Mouse (Mus musculus) mouse embryonic stem cell (cell line): ENCODE data around the gene Ankrd44.

Experiments used
- in situ Hi-C, 2 experiments: fragments of 300-500 bp; cut with MboI; formaldehyde crosslinking; loops; 1 replicate in 1 of 2; 3 replicates in 1 of 2; pipeline ENCODE4 v1.14.3; 2019 to 2020; ENCODE audit warnings: low sequenced_read_pairs in 2 of 2, low pct_unique_long_range_greater_than_20kb in 1 of 2, mixed read lengths in 1 of 2; ENCODE audit not compliant: unreplicated experiment in 1 of 2

Ankrd44 gene

GRCm38 (mm10) chr1:54924309-54924685 lies 1.9 kb downstream of the Ankrd44 start:
- in situ Hi-C loops: no loop called here

GRCm38 (mm10) chr1:54923366-54924308 lies 2.5 kb downstream of the Ankrd44 start:
- in situ Hi-C loops: no loop called here

GRCm38 (mm10) chr1:54922707-54923106 lies 3.5 kb downstream of the Ankrd44 start:
- in situ Hi-C loops: no loop called here

- in situ Hi-C loops: no loop called here
Observed at GRCm38 (mm10) chr1:54922025-54922574, 4.1 kb downstream of the Ankrd44 start.

GRCm38 (mm10) chr1:54920132-54920531 lies 6.1 kb downstream of the Ankrd44 start:
- in situ Hi-C loops: no loop called here

GRCm38 (mm10) chr1:54916456-54916855 lies 9.7 kb downstream of the Ankrd44 start:
- in situ Hi-C loops: no loop called here

GRCm38 (mm10) chr1:54914387-54914786 lies 11.8 kb downstream of the Ankrd44 start:
- in situ Hi-C loops: no loop called here

GRCm38 (mm10) chr1:54913379-54913873 lies 12.8 kb downstream of the Ankrd44 start:
- in situ Hi-C loops: no loop called here

GRCm38 (mm10) chr1:54913063-54913335 lies 13.2 kb downstream of the Ankrd44 start:
- in situ Hi-C loops: no loop called here

- in situ Hi-C loops: no loop called here
Observed at GRCm38 (mm10) chr1:54912290-54913062, 13.7 kb downstream of the Ankrd44 start.

- in situ Hi-C loops: no loop called here
Observed at GRCm38 (mm10) chr1:54911256-54911610, 15.0 kb downstream of the Ankrd44 start.

- in situ Hi-C loops: no loop called here
Observed at GRCm38 (mm10) chr1:54910489-54911255, 15.5 kb downstream of the Ankrd44 start.

GRCm38 (mm10) chr1:54908786-54909185 lies 17.4 kb downstream of the Ankrd44 start:
- in situ Hi-C loops: no loop called here

GRCm38 (mm10) chr1:54907066-54907639 lies 19.0 kb downstream of the Ankrd44 start:
- in situ Hi-C loops: no loop called here

GRCm38 (mm10) chr1:54906322-54906721 lies 19.9 kb downstream of the Ankrd44 start:
- in situ Hi-C loops: no loop called here

GRCm38 (mm10) chr1:54905632-54906031 lies 20.6 kb downstream of the Ankrd44 start:
- in situ Hi-C loops: no loop called here

- in situ Hi-C loops: no loop called here
Observed at GRCm38 (mm10) chr1:54904165-54904564, 22.0 kb downstream of the Ankrd44 start.

- in situ Hi-C loops: no loop called here
Observed at GRCm38 (mm10) chr1:54902689-54903246, 23.4 kb downstream of the Ankrd44 start.
